Mouse (Mus musculus): Measurements from ENCODE around the gene Pfkp.

Gene Pfkp

DNA sequence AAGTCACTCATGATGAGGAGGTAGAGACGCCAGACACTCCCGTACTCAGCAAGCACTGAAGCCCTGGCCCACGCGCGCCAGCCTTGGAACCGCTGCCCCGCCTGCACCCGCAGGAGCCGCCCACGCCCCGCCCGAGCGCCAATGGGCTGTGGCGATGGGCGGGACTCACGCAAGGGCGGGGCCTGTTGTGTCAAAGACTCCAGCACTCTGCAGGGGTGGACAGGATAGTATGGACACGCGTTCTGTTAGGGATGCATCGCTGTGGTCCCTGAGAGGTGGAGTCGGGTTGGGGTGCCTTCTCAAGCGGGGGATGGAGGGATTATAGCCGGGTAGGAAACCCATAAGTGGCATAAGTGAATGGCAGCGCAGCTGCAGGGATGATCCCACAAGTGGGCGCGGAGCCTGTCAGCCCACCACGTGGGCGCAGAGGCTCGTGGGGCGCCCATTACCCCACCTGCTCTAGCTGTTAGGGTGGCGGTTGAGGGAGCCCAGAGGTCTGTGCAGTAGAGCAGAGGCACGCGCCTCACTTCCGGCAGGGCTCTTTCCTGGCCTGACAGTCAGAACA, at the start of gene Pfkp:
TSS of gene Pfkp (minus strand) at position 109 of the 565 bp plus-strand sequence.
- DNase-seq = peak; percentile 86 to 88

DNA sequence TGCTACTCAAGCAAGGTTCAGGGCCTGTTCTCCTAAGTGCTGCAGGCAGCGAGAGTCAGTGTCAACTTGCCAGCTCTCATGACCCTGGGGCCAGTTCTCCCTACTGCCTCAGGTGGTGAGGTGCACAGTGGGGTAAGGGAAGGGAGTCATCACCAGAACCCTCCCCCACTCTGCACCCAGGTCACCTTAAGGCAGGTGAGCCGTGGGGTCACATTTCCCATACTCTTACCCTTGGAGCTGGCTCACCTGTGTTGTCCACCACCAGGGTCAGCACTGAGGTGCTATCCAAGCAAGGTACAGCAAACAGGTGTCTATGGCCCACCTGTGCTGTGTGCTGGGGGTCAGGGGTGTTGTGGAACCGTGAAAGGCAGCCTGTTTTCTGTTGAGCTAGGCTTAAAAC, 42.0 kb upstream of the Pfkp start:
- DNase-seq = no peak

DNA sequence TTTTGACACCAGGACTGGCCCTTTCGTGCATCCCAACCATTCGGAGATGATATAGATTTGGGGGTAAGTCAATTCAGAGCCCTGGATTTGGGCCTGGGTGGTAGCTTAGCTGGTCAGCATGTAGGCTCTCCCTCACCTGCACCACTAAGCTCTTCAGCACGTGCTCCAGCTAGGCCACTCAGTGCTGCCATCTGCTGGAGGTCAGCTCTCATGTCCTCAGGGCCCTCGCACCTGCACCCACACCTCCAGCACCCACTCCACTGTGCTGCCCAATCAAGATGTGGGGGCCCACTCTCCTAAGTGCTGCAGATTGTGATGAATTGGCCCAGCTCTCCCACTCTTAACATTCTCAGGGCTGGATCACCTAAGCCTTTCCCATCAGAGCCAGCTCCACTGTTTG, 41.4 kb upstream of the Pfkp start:
- DNase-seq = peak in 1 of 2 experiments; percentile 29

DNA sequence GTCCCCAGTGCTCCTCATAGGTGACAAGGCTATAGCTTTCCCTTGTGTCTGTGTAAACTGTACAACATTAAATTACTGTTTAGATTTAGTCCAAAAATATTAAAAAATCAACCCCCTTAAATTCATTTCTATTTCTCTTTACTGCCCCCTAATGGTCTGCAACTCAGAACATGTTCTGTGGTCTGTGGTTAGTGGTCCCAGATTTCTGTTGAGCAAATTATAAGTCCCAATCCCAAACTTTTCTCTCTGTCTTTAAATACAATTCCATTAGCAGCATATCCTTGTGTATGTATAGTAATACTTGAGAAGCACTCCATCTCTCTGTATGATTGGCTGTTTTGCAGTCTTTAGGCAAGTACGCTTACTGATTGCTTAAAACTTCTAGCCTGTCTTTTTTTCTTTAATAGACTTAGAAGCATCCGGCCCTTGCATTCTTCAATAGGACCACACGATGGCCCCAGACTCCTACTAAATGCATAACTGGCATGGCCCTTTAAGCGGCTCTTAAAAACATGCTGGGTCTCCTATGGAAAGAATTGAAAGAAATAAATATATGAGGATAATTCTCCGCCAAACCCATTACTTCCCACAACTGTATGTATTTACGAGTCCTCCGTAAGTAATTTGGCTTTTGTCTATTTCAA, 40.3 kb upstream of the Pfkp start:
- no peak for DNase-seq

DNA sequence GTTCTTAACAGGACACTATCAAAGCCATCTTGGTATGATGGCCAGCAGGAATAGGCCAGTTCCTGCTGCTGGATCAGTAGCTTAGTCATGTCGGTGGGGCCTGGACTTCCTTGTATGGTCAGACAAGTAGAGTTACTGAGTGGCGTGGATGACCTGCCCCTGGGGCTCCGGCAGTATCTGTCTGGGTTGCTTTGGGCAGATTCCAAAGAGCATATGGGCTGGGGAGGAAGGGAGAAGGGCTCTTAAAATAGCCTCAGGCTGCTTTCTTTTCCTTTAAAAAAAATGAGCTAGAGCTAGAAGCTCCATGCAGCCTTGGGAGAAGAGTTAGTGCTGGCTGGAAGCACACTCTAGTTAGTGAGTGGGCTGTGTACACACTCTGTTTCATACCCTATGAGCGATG, 18.3 kb upstream of the Pfkp start:
- no peak for DNase-seq

DNA sequence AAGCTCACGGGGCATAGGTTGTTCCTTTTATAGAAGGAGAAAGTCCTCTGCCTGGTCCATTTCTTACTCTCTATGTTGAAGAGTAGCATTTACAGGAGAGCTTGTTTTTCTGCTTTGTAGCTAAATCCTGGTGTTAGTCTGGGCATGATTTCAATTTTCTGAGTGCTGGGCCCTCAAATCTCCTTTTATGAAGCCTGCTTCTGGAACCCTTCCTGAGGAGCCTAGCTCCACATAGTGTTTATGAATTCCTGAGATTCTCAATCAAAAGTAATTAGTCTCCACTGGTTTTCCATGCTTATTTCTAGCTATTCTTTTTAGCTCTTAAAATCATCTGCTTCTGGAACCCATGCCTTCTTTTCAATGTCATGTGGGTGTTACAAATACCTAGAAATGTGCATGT, 16.9 kb upstream of the Pfkp start:
- no peak for DNase-seq

DNA sequence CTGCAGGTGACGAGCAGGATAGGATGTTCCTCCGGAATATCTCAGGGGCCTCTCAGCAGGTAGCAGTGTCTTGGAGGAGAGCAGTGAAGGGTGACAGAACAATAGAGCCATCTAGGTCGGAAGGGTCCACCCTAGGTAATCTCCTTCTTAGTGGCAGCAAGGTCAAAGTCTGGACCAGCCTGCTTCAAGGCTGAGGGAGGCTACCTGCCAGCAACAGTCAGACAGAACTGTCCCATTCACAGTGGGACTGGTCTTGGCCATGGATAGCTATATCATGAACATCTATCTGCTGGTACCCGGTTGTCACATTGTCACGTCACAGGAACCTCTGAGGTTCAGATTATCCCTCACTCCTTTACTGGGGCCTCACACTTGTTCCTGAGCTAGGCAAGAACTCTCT, 15.6 kb upstream of the Pfkp start:
- no peak for DNase-seq

DNA sequence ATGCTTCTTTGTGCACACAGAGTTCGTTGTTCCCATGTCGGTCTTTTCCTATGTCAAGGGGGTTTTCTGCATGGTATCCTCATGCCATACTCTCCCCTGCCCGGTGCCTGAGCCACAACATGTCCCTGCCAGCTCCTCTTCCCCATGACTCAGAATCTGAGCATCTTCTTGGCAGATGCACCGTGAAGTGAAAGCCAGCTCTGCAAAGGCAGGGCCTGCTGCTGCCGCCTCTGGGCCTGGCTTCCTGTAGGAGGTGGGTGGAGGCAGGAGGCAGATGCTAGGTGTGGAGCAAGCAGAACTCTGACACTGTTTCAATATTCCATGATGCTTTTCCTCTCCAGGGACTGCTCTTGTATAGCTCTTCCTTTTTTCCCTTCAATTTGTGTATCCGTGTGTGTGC, 10.7 kb upstream of the Pfkp start:
- DNase-seq = no peak

DNA sequence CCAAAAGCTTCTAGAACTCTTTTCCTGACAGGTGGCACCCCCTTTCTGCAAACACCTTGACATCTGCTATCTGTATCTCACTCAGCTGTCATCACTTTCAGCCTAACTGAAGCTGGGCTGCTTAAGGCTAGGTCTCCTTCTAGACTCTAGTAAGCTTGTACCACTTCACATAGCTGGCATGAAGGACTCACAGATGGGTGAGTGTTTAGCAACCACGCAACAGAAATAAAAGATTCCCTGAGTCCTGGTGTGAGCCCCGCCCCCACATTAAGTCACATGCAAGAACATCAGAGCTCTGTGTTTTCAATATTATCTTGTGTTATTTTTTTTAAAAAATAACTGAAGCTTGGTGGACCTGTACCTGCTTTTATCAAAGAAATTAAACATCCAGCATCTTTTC, 8.7 kb upstream of the Pfkp start:
- no peak for DNase-seq

DNA sequence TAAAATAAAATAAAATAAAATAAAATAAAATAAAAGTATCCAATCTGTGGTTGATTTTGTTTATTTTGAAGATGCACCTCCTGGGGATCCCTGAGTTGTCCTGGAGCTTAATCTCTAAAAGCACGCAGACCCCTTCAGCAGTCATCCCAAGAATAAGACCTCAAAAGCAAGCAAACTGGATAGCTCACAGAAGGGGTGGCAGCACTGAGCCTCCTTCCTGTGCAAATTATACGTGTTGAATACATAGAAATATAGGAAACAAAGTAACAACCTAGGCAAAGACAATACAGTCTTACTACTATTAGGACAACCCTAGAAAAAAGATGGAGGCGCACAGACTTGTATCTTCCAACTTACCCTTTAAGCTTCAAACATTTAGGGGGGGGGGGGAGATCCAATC, 965 bp upstream of the Pfkp start:
- DNase-seq = no peak

DNA sequence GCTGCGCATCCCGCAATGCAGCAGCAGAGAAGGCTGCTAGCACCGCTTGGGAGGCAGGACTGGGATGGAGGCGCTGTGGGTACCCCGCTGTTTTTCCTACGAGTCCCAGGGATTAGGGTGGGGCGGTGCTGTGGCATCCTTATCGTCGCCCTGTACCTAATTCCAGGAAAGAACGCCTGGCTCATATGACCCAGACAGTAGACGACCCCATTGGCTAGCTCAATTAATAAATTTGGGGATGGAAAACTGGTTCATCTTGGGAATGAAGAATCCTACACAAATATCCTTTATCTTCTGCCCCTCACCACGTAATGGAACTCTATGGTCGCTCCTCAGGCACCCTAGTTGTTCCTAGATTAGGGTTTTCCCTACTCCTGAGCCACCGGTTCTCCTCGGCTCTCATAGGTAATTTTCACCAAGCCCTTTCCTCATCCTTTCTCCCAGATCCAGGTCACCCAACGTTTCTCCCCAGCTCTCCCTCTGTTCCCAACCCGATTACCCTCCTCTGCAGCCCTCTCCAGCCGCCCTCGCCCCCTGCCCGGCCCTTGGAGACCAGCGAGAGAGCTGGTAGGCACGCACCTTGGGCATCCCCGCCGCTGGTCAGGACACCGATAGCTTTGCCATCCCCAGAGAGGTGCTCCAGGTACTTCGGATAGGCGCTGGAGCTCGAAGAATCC, 447 bp downstream of the Pfkp start:
- no peak for DNase-seq

DNA sequence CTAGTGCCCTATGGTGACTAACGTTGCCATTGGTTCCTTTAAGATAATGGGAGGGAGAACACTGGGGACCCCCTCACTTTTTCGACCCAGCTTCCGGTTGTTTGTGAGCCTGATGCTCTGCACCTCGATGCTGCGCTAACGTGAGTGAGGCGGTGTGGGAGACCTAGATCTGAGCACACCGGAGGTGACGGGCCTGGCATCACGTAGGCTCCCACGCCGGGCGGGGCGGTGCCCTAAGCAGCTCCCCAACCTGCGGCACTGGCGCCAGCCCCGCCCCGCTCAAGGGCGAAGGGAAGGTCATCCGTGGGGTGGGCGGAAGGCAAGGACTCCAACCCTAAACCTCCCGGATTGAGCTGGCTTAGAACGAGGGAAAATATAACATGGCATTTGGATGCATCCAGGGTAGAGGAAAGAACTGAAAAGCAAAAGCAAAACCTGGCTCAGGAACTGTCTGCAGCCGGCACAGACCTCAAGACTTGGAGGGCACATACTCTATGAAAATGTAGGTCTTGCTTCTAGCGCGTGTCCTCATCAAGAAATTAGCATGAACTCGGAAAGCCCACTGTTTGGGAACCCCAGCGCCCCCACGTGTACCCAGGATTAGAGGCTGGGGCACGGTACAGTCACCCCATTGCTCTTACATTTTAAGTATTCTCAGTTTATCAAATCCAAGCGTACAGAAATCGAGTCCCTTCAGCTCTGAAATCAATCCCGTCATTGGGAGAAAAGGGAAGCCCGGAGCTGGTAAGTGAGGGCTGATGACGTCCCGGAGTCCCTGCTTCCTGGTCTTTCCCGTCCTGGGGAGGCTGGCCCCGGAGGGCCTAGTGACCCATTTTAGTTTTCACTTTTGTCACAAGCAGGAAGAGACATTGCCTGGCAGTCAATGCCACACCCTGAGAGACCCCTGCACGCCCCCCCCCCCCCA, 1.2 kb downstream of the Pfkp start:
- peak; percentile 79 to 86 for DNase-seq

DNA sequence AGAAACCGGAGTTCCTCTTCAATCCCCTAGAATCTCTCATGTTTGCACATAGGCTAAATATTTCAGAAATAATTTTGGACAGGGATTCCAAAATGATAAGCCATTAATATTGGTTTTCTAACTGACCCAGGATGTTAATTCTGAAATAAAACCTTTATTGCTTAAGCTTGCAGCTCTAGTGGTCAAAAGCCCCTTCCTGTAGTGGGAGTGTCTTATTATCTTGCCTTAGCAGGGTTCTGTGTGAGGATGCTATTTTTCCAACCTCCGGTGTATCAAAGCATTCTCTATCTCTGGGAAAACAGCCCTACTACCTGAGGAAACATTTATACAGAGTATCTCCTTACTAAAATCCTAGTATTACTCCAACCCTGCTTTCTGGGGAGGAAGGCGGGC, 1.9 kb downstream of the Pfkp start:
- DNase-seq = no peak

DNA sequence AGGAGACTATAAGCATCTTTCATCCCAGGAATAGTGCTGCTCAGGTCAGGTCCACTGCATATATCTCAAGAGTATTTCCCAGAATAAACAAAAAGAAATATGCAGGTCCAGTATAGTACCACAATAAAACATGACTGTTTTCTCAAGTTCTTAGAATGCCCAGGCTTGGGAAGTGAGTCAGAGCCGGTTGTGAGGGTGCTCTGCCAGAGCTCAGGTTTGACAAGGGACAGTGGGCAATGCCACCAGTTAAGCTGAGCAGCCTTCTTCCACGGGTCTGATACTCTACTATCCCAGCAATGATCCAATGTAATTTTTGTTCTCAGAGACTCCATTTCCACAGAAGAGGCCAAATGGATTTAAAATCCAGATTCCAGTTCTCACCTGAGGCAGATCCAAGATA, 2.3 kb downstream of the Pfkp start:
- no peak for DNase-seq

DNA sequence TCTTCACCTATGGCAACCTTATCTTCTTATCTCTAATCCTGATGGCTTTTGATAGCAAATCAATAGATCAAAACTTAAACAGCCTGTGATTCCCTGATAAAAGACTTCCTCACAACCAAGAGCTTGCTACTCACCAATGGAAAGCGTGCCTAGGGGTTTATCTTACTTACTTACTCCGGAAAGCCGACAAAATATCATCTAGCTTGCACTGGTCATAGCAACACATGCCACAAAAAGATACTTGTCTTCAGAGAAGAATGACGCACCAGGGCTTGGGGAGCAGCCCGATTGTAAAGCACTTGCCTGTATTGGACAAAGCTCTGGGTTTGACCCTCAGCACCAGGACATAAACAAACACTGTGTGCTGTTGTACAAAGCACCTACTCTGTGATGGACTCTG, 4.6 kb downstream of the Pfkp start:
- DNase-seq = no peak

DNA sequence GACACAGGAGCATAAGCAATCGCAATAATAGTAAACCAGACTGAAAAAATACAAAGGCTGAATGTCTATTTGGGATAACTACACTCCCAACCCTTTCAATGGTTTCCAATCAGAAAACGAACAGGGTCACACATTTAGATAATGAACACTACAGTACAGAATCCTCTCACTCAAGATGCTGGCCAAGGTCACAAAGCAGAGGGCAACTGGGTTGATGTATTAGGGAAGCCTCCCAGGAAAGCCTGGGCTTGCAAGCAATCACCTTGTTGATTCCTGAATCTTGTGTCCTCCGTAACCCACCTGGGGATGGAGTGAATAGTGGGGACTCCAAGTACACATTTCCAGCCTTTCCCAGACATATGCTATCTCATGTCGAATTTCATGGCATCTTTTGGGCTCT, 5.6 kb downstream of the Pfkp start:
- DNase-seq = no peak

DNA sequence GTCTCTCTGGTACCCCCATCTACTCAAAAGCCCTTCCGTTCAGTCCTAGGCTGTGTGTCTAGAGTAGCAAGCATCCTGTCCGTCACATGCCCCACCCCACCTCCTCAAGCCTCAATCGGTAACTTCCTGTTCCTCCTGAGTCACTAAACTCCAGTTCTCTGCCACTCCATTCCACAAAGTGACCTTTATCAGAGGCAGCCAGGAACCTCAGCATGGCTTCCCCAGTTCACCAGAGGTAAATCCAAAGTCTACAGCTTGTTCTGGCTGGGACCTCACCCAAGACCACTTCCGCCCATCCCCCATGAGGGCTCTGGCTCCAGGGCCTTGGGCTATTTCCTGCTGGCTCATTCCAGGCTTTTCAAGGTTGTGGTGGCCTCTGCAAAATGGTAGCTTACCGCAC, 6.1 kb downstream of the Pfkp start:
- no peak for DNase-seq

DNA sequence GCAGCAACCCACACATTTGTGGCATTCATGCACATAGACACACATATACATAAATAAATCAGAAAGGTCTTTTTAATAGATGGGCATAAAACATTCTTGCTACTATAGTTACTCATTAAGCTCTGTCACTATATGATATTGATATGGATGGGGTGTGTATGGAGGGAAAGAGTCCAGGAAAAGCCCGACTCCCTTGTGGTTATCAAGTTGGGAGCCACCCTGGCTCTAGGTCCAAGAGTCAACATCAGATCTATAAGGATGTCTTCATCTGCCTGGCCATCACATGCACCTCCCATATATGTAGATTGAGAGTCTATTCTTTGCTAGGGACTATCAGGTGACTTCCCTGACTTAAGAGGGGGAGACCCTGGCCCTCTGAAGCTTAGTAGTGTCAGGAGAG, 7.1 kb downstream of the Pfkp start:
- no peak for DNase-seq

DNA sequence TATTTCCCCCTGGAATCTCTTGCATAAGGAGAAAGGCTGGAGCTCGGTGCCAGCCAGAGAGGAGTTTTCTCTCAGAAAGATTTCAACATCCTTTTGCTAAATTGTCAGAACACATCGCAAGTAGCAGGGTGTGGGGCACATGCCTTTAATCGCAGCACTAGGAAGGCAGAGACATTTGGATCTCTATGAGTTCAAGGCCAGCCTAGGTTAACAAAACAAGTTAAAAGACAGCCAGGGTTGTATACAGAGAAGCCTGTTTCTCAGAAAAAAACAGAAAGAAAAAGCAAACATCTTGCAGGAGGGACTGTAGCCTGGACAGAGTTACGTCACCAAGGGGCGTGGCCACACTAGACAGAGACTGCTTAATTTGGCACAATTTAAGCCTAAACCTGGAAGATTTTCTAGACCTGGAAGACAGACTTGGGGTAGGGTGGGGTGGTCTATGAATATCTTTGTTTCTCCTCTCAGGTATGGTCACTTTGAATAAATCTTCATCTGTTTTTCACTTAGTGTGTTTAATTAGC, 9.0 kb downstream of the Pfkp start:
- DNase-seq = no peak

DNA sequence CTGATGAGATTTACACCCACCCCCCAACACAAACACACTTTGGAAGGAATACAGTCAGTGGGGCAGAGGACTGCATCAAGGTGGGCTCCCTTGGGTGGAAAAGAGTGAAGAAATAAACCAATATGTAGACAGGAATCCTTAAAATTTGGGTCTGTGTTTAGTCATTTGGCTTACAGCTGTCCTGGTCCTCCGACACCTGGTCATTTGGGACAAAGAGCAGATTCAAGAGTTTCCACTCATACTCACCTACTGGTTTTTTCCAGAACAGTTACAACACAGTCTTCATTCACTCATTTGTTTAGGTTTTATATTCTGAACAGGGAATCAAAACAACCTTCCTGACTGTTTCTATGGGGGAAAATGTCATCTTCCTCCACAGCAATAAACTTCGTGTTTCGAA, 9.6 kb downstream of the Pfkp start:
- no peak for DNase-seq

DNA sequence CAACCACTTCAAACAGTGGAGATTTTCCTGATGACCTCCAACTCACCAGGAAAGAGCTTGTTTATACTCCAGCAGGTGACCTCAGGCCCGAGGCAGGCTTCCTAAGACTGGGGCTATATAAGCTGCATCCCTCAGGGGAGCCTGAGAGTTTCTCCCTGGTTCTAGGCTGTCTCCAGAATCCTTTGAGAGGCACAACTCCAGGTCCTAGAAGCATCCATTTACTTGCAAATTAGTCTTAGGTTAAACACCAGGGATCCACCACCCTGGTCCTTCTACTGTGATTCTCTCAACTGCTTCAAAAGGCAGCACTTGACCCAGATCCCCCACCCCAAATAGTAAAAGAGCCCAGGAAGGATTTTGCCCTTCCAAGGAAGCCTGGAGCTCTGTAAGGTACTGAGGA, 10.2 kb downstream of the Pfkp start:
- DNase-seq = no peak

DNA sequence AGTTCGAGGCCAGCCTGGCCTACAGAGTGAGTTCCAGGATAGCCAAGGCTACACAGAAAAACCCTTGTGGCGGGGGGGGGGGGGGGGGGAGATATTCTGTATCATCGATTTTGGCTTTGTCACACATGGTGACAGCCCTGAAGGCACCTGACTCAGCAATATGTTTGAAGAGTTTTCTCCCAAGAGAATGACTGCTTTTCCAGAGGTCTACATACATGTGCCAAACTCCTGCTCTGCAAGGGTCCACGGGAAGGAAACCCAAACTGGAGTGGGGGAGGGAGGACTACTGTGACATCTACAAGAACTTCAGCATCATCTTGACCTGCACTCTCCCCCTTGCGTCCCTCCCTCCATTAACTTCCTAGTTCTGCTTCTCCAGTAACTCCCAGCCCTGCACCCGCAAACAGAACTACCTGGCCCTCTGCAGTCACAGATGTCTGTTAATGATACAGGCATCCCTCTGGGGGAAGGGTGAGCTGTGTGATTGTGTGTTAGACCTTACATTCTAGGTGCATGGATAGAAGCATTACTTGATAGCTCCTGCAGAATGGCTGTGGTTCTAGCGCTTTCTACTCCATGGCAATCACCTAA, 10.9 kb downstream of the Pfkp start:
- DNase-seq = no peak

DNA sequence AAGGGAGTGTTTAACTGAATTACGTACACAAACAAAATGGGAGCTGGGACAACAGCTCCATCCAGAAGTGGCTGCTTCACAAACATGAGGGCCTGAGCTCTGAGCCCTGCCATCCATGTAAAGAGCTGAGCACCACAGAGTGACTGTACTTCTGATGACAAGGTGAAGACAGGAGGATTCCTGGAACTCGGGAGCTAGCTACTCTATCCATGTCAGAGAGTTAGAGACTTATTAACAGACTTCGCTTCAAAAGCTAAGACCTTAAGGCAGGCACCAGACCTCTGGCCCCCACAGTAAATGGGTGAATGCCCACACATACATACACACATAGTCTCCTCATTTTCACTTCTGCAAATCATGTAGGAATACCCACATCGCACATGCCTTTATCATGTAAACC, 11.6 kb downstream of the Pfkp start:
- DNase-seq = no peak
